Mouse (Mus musculus): ENCODE results near the gene Cdkn1a. TPM values are rescaled to one million over a fixed set of nuclear protein-coding genes. Genes with fewer than 3 reads are reported as not detected.

The Cdkn1a gene
- polyA plus RNA-seq, 1 experiment from 2014 or later: 114 TPM

GRCm38 (mm10) chr17:29076235-29076634, 14.5 kb upstream of the Cdkn1a start:
- no peak overlapping the region for H3K4me3 ChIP-seq (ENCODE audit: low read length)
- no peaks in the 10 kb centered on the region for H3K9me3 ChIP-seq (ENCODE audit: control insufficient read depth, low read length)
- H3K27me3 ChIP-seq (replicated peaks; ENCODE audit: control insufficient read depth, insufficient read depth, low read length): no peaks in the 10 kb centered on the region
- WGBS: 85% methylated on average over 8 of the region's 8 CpGs
- peaks cover 29% of the 10 kb centered on the region for H3K4me1 ChIP-seq (ENCODE audit: control insufficient read depth, insufficient read depth, low read length)
- H3K9ac ChIP-seq (ENCODE audit: low read depth, low read length): no peak overlapping the region
- H3K36me3 ChIP-seq (ENCODE audit: control insufficient read depth, insufficient read depth, low read length): no peaks in the 10 kb centered on the region
- ATAC-seq: no peak
- H3K4me2 ChIP-seq (ENCODE audit: low read depth, low read length): no peak overlapping the region
- no peak overlapping the region for H3K27ac ChIP-seq (ENCODE audit: low read length)

- Histone ChIP-seq H3K27ac (ENCODE audit: low read length) (0 out of 2 replicates have a peak overlapping the region, but pooled peaks have one; percentile 27), H3K27me3 (replicated peaks; ENCODE audit: control insufficient read depth, insufficient read depth, low read length) (no peaks in the 10 kb centered on the region), H3K9me3 (ENCODE audit: control insufficient read depth, low read length) (no peaks in the 10 kb centered on the region), H3K4me1 (ENCODE audit: control insufficient read depth, insufficient read depth, low read length) (peaks cover 28% of the 10 kb centered on the region), H3K9ac (ENCODE audit: low read depth, low read length) (peak overlapping the region; percentile 39), H3K36me3 (ENCODE audit: control insufficient read depth, insufficient read depth, low read length) (no peaks in the 10 kb centered on the region), H3K4me3 (ENCODE audit: low read length) (peak overlapping the region; percentile 33), H3K4me2 (ENCODE audit: low read depth, low read length) (peak overlapping the region; percentile 46)
- WGBS: 23% methylated on average over 14 of the region's 14 CpGs
- ATAC-seq: no peak
Measured at GRCm38 (mm10) chr17:29077786-29078509, 12.8 kb upstream of the Cdkn1a start.

- H3K9me3 ChIP-seq (ENCODE audit: control insufficient read depth, low read length): no peaks in the 10 kb centered on the region; the same call in 1 of the 2 replicates
- peak overlapping the region; percentile 33 for H3K4me3 ChIP-seq (ENCODE audit: low read length)
- H3K4me2 ChIP-seq (ENCODE audit: low read depth, low read length): peak overlapping the region; percentile 46
- H3K36me3 ChIP-seq (ENCODE audit: control insufficient read depth, insufficient read depth, low read length): no peaks in the 10 kb centered on the region
- WGBS: 15% methylated on average over 25 of the region's 25 CpGs
- H3K4me1 ChIP-seq (ENCODE audit: control insufficient read depth, insufficient read depth, low read length): peaks cover 23% of the 10 kb centered on the region
- no peaks in the 10 kb centered on the region for H3K27me3 ChIP-seq (replicated peaks; ENCODE audit: control insufficient read depth, insufficient read depth, low read length)
- H3K27ac ChIP-seq (ENCODE audit: low read length): no peak overlapping the region
- peak overlapping the region; percentile 39 for H3K9ac ChIP-seq (ENCODE audit: low read depth, low read length)
- peak; percentile 36; the same call in 1 of the 2 replicates for ATAC-seq
Measured at GRCm38 (mm10) chr17:29078519-29079383, 12.0 kb upstream of the Cdkn1a start.

DNA sequence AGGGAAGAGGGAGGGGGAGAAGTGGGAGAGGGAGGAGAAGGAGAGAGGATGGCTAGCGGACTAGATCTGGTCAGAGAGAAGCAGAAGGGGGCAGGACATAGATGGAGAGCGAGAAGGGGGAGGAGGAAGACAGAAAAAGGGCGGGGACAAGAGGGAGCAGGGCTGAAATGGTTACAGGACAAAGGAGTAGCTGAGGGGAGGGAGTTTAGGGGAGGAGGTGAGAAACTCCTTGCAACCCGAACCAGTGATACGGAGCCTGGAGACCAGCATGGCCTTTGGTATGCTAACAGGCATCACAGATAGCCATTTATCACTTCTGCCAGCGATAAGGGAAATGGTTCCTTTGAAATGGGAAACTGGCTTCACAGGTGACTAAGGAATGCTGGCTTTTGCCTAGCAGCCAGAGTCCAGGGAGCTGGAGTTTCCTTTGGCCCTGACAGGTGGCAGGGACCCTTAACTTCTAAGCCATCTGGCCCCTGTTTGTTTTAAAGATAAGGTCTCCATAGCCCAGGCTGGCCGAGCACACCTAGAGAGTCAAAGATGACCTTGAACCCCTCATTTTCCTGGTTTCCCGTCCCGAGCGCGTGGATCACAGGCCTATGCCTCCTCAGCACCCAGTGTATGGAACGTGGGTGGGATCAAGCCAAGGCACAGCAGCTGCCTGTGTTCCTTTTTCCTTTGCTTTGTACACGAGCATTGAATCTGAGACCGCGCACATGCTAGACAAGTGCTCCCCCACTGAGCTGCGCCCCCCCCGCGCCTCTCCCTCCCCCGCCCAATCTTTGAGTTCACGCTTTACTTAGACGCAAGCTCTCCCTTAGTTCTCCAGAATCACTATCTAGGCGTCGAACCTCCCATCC, 9.8 kb upstream of the Cdkn1a start:
- H3K9ac ChIP-seq (ENCODE audit: low read depth, low read length): peak overlapping the region; percentile 54
- H3K4me2 ChIP-seq (ENCODE audit: low read depth, low read length): peak overlapping the region; percentile 26; the same call in 1 of the 2 replicates
- H3K4me3 ChIP-seq (ENCODE audit: low read length): no peak overlapping the region
- H3K36me3 ChIP-seq (ENCODE audit: control insufficient read depth, insufficient read depth, low read length): no peaks in the 10 kb centered on the region
- H3K27me3 ChIP-seq (replicated peaks; ENCODE audit: control insufficient read depth, insufficient read depth, low read length): no peaks in the 10 kb centered on the region
- peak; percentile 82 for ATAC-seq
- H3K4me1 ChIP-seq (ENCODE audit: control insufficient read depth, insufficient read depth, low read length): peaks cover 23% of the 10 kb centered on the region
- peaks cover 3% of the 10 kb centered on the region; the same call in 1 of the 2 replicates for H3K9me3 ChIP-seq (ENCODE audit: control insufficient read depth, low read length)
- 7% methylated on average over 22 of the region's 23 CpGs for WGBS
- H3K27ac ChIP-seq (ENCODE audit: low read length): peak overlapping the region; percentile 30

DNA sequence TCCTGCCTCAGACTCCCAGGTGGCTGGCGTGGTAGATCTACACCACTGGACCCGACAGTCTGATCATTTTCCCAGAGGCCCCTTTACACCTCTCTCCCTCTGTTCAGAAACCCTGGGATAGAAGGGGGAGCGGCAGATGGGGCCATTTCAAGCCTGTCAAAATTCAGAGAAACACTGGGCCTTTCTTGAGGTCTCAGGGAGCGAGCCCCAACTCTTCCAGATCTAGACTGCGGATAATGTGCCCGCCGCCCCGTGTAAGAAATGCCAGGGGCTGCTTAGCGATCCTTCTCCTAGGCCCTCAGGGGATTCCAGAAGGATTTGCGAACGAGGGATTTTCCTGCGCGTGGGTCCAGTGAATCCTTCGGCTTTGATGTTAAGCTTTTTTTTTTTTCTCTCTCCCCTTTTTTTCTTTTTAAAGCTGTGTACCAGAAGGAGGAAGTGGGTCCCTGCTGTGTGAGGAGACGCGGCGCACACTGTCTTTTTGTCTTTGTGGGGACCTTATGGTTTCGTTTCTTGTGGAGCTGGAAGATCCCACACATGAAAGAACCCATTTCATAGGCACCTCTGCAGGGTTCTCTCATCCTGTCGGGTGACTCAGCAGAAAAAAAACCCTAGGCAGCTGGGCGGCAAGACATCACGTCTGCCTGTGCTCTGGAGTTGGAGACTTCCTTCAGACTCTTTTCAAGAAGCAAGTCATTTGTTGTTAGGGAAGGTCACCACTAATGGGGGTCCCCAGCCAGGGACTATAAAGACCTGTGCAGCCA, 9.0 kb upstream of the Cdkn1a start:
- H3K4me2 ChIP-seq (ENCODE audit: low read depth, low read length): peak overlapping the region; percentile 26
- peak; percentile 13; the same call in 1 of the 2 replicates for ATAC-seq
- no peaks in the 10 kb centered on the region for H3K27me3 ChIP-seq (replicated peaks; ENCODE audit: control insufficient read depth, insufficient read depth, low read length)
- peak overlapping the region; percentile 30; the same call in 1 of the 2 replicates for H3K27ac ChIP-seq (ENCODE audit: low read length)
- no peaks in the 10 kb centered on the region for H3K36me3 ChIP-seq (ENCODE audit: control insufficient read depth, insufficient read depth, low read length)
- no peak overlapping the region for H3K4me3 ChIP-seq (ENCODE audit: low read length)
- H3K9me3 ChIP-seq (ENCODE audit: control insufficient read depth, low read length): peaks cover 3% of the 10 kb centered on the region; the same call in 1 of the 2 replicates
- peaks cover 23% of the 10 kb centered on the region for H3K4me1 ChIP-seq (ENCODE audit: control insufficient read depth, insufficient read depth, low read length)
- peak overlapping the region; percentile 54; the same call in 1 of the 2 replicates for H3K9ac ChIP-seq (ENCODE audit: low read depth, low read length)
- WGBS: 20% methylated on average over 21 of the region's 21 CpGs

DNA sequence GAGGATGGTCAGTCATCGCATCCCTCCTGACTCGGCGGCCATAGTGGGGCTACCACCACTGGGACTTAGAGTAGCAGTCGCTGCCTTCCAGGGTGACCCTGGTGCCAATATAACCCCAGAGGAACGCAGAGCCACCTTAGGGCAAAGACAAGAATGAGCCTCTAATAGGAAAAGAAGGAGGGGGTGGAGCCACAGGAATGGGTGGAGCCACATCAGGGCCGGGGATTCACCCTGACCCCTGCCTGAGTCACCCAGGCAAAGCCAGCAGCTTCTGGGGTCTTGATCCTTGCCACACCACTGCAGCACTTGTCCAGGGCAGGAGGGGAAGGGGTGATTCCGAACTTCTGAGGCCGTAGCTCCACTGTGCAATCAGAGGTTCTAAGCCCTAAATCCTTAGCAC, 7.2 kb upstream of the Cdkn1a start:
- Histone ChIP-seq H3K9me3 (ENCODE audit: control insufficient read depth, low read length) (peaks cover 3% of the 10 kb centered on the region; the same call in 1 of the 2 replicates), H3K27me3 (replicated peaks; ENCODE audit: control insufficient read depth, insufficient read depth, low read length) (no peaks in the 10 kb centered on the region), H3K4me3 (ENCODE audit: low read length) (no peak overlapping the region), H3K9ac (ENCODE audit: low read depth, low read length) (no peak overlapping the region), H3K27ac (ENCODE audit: low read length) (no peak overlapping the region), H3K36me3 (ENCODE audit: control insufficient read depth, insufficient read depth, low read length) (no peaks in the 10 kb centered on the region), H3K4me2 (ENCODE audit: low read depth, low read length) (no peak overlapping the region), H3K4me1 (ENCODE audit: control insufficient read depth, insufficient read depth, low read length) (peaks cover 19% of the 10 kb centered on the region)
- no peak for ATAC-seq
- WGBS: 94% methylated on average over 8 of the region's 8 CpGs

- no peak overlapping the region for H3K27ac ChIP-seq (ENCODE audit: low read length)
- H3K9me3 ChIP-seq (ENCODE audit: control insufficient read depth, low read length): peaks cover 3% of the 10 kb centered on the region; the same call in 1 of the 2 replicates
Measured at GRCm38 (mm10) chr17:29084656-29085055, 6.1 kb upstream of the Cdkn1a start.

DNA sequence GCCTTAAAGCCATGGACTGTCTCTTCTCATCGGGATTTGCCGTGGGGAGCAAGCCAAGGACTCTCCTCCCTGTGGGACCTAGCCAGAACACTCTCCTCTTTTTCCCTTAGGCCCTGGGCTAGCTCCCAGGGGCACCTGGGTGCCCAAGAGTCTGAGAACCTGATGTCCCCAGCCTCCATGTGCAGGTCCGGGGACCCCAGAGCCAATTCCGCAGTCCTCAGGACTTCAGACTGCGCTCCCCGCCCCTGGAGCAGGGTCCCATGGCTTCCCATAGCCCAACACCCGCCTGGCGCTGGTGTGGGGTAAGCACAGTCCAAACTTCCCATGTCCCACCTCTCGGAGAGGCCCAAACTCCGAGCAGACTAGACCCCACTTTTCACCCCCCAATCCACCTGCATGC, 5.5 kb upstream of the Cdkn1a start:
- H3K27ac ChIP-seq (ENCODE audit: low read length): no peak overlapping the region
- WGBS: 80% methylated on average over 10 of the region's 10 CpGs

More at GRCm38 (mm10) chr17:29084656-29085055, 6.1 kb upstream of the Cdkn1a start:
- Histone ChIP-seq H3K36me3 (ENCODE audit: control insufficient read depth, insufficient read depth, low read length) (no peaks in the 10 kb centered on the region), H3K4me2 (ENCODE audit: low read depth, low read length) (no peak overlapping the region), H3K4me3 (ENCODE audit: low read length) (no peak overlapping the region), H3K27me3 (replicated peaks; ENCODE audit: control insufficient read depth, insufficient read depth, low read length) (no peaks in the 10 kb centered on the region), H3K4me1 (ENCODE audit: control insufficient read depth, insufficient read depth, low read length) (peaks cover 13% of the 10 kb centered on the region), H3K9ac (ENCODE audit: low read depth, low read length) (no peak overlapping the region)
- no peak for ATAC-seq
- 93% methylated on average over 7 of the region's 7 CpGs for WGBS

More for the DNA sequence above, 5.5 kb upstream of the Cdkn1a start:
- H3K4me2 ChIP-seq (ENCODE audit: low read depth, low read length): no peak overlapping the region
- no peak overlapping the region for H3K9ac ChIP-seq (ENCODE audit: low read depth, low read length)
- ATAC-seq: no peak
- no peaks in the 10 kb centered on the region for H3K27me3 ChIP-seq (replicated peaks; ENCODE audit: control insufficient read depth, insufficient read depth, low read length)
- no peaks in the 10 kb centered on the region for H3K36me3 ChIP-seq (ENCODE audit: control insufficient read depth, insufficient read depth, low read length)
- H3K4me3 ChIP-seq (ENCODE audit: low read length): no peak overlapping the region
- H3K4me1 ChIP-seq (ENCODE audit: control insufficient read depth, insufficient read depth, low read length): peaks cover 13% of the 10 kb centered on the region
- peaks cover 3% of the 10 kb centered on the region; the same call in 1 of the 2 replicates for H3K9me3 ChIP-seq (ENCODE audit: control insufficient read depth, low read length)

All from intestine, embryonic 16.5 days (tissue).